Mouse (Mus musculus) brown adipose tissue, adult 24 weeks (tissue): ENCODE measurements around the gene Edn2. TPM values are rescaled to one million over a fixed set of nuclear protein-coding genes. Genes with fewer than 3 reads are reported as not detected.

ENCODE experiments used
- H3K27ac ChIP-seq: fragments of 200-500 bp; replicated peaks from 2 replicates; pipeline ENCODE4 v1.5.1; 2012; ENCODE audit warnings: low read depth, mild to moderate bottlenecking, low read length
- H3K4me1 ChIP-seq: fragments of 200-500 bp; 2 replicates; pipeline ENCODE4 v1.6.1; 2012; ENCODE audit warnings: low read length, mixed read lengths; ENCODE audit not compliant: control insufficient read depth, insufficient read depth, insufficient read length
- H3K4me3 ChIP-seq: fragments of 200-500 bp; 2 replicates; pipeline ENCODE4 v1.5.1; 2012; ENCODE audit warnings: low read depth, mild to moderate bottlenecking, low read length, moderate library complexity; ENCODE audit not compliant: insufficient read depth
- polyA plus RNA-seq: library from polyadenylated mRNA; stranded (reverse); fragments of >200 nt; gene quantifications from 2 replicates; pipeline ENCODE4 v1.2.4, GENCODE M21; 2012; ENCODE audit not compliant: missing spikeins, insufficient read depth, insufficient read length

Edn2 gene
- polyA plus RNA-seq, 1 experiment, result not detected

DNA sequence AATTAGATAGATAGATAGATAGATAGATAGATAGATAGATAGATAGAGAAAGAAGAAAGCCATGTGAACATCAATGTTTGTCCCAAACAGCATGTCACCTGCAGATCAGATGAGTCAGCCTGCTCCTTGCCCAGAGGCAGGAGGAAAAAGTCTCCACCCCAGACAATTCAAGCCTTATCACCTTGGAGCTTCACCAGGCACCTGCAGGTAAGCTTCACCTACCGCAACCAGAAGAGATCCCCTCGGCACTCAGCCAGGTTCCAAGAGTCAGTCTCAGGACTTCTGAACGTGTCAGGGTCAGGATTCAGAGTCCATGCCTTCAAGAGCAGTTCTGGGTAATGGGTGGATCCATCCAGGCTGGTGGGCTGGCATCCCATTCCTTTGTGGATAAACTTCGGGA lies 18.1 kb downstream of the Edn2 start:
- Histone ChIP-seq H3K27ac (no peak overlapping the region), H3K4me3 (no peak overlapping the region)

DNA sequence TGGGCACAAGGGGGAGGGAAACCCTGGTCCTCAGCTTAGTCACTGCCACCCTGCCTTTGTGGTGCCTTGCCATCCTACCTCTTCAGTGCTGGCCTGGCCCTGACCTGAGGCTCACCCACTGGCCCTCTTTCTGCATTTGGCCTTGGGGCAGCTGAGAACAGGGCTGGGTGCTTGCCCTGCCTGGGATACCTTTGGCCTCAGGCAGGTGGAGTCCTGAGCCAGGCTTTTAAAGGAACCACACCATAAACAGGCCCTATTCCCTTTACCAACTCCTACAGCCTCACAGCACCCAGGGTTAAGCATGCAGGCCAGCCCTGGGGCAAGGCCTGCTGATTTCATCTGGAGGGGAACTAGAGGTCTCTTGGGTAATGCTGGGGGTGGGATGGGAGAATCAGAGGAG lies 19.5 kb downstream of the Edn2 start:
- H3K4me1 ChIP-seq, result no peaks in the 10 kb centered on the region
- H3K27ac ChIP-seq, result no peak overlapping the region
- no peak overlapping the region for H3K4me3 ChIP-seq

More for the DNA sequence above, 18.1 kb downstream of the Edn2 start:
- no peaks in the 10 kb centered on the region for H3K4me1 ChIP-seq

DNA sequence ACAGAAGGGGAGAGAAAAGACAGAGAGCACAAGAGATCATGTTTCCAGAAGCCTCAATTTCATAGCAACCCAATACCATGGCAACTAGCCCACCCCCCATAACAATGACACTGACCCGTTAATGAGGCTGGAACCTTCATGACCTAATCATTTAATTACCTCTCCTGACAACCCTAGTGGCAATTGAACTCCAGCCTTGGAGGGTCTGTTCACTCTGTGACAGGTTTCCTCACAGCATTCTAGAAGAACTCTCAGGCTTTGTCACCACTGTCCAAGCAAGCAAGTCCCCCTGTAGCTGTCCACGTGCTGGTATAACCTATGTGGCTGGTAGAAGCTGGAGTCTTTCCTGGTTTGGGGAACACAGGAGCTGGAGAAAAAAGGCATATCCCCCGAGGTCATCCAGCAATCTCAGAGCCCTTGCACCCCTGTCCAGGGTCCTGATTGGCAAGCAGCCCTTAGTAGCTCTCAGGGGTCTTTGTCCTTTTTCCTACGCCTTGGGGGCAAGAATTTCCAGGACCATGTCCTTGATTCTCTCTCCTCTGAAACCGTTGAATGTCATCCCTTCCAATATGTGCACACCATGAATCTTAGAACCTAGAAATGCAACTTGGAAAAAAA lies 23.5 kb downstream of the Edn2 start:
- no peak overlapping the region for H3K4me3 ChIP-seq
- H3K4me1 ChIP-seq, result no peaks in the 10 kb centered on the region
- no peak overlapping the region for H3K27ac ChIP-seq

DNA sequence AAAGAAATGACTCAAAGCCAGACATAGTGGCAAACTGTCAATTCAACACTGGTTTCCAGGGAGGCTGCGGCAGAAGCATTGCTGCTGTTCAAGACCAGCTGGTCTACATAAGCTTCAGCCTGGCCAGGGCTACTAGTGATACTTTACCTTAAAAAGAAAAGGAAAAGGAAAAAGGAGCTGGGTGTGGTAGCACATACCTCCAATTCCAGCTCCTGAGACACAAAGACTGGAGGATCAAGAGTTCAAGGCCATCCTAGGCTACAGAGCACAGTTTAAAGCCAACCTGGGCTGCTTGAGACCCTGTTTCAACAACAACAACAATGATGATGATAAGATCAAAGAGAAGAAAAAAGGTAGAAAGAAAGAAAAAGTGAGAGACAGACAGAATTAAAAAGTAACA lies 25.4 kb downstream of the Edn2 start:
- H3K27ac ChIP-seq, result no peak overlapping the region
- no peak overlapping the region for H3K4me3 ChIP-seq
- no peaks in the 10 kb centered on the region for H3K4me1 ChIP-seq

DNA sequence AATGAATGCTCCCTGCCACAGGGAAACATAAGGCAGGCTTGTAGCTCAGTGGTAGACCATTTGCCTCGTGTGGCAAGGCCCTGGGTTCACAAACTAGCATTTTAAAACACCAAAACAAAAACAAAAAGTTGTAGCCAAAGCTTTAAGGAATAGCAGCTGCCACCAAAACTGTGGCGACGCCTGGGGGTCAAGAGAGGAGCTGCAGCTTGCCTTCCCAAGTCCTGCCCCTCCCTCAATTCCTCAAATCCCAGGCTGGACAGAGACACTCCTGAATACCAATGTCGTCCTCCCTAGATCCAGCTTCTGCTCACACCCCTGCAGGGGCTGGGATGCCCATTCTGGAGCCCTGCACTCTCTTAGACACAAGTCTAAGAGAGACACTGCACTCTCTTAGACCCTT lies 25.9 kb downstream of the Edn2 start:
- H3K27ac ChIP-seq, result no peak overlapping the region
- no peak overlapping the region for H3K4me3 ChIP-seq
- H3K4me1 ChIP-seq, result no peaks in the 10 kb centered on the region

DNA sequence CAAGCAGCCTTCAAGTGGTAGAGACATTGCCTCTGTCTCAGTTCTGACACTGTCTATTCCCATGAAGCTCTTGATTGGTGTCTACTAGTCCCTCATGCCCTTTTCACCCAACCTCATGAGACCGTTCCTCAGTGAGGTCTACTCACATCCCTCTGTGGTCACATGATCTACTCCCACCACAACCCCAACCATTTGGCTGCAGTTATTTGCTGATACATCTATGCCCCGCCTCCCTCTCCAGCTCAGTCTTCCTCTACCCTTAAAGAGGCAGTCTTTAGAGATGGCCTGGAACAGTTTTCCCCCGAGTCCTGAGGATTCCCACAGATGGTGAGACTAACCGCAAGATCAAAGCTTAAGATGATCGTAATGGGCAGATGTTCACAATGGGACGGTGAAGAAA lies 27.2 kb downstream of the Edn2 start:
- H3K4me3 ChIP-seq, result no peak overlapping the region
- no peak overlapping the region for H3K27ac ChIP-seq
- H3K4me1 ChIP-seq, result no peaks in the 10 kb centered on the region

DNA sequence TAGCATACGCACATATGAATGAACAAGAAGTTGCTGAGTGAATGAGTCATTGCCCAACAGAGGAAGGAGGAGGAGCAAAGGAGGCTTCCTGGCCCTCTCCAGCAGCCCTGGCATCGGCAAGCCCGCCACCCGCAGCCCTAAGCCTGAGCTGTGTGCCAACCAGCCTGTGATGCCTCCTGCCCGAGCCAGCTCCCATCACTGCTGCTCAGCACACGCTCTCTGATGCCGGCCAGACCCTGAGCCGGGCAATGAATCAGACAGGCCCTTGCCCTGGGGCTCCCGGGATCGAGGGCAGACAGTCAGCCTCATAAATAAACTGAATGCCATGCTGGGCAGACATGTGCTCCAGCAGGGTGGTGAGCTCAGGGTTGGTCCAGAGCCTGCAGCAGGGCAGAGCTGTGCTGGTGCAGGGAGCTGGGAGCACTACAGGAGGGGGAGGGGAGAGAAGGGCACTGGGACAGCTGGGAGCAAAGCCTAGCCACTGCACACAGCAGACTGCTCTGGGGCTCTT lies 27.7 kb downstream of the Edn2 start:
- Histone ChIP-seq H3K27ac (no peak overlapping the region), H3K4me1 (no peaks in the 10 kb centered on the region), H3K4me3 (no peak overlapping the region)

DNA sequence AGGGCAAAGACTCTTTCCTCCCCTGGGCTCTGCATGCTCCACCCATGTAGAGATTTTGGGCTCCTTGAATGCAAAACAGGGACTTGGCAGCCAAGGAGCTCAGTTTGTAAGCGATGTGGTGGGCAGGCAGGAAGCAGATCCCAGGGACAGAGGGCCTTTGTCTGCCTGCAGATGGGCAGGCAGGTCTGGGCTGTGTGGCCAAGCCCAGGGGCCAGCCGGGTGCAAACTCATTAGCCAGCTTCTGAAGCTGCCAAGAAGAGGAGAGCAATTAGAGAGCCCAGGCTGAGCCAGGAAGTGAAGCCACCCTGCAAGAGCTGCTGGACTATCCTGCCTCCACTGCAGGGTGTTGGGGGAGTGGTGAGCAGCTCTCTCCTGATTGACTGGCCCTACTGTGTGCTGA lies 28.9 kb downstream of the Edn2 start:
- H3K4me1 ChIP-seq, result 0 out of 2 replicates have a peak, but pooled peaks cover 4% of the 10 kb centered on the region
- no peak overlapping the region for H3K4me3 ChIP-seq
- no peak overlapping the region for H3K27ac ChIP-seq

DNA sequence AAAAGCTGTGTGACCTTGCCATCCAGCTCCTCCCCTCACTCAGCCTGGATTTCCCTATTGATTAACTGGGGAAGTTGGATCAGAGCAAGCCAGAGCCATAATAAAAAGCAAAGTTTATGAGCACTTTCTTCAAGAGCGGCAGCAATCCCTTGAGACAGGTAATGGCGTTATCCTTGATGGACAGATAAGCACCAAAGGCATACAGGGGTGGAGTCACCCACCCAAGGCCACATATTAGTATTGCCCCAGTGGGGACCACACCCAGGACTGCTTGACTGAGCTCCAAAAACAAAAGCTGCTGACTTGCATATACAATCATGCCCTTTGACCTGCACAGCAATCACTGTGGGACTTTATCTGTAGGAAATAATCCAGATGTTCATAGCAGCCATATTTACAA lies 31.0 kb downstream of the Edn2 start:
- no peak overlapping the region for H3K4me3 ChIP-seq
- H3K4me1 ChIP-seq, result 0 out of 2 replicates have a peak, but pooled peaks cover 4% of the 10 kb centered on the region
- no peak overlapping the region for H3K27ac ChIP-seq

DNA sequence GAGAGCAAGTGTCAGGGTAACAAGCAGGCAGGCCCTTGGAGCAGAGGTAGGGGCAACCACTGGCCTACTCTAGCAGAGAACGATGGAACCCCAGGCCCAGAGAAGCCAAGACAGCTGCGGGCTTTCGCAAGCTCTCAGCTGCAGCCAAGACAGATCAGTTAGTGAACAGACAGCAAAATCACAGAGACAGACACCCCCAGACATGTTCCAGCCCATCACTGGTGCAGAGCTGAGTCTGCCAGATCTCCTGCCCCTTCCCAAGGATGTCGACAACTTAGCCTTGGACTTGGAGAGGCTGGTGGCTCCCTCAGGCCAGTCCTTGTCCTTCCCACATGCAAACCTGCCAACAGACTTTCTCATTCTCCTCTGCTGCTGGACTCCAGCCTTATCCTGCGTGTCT lies 33.0 kb downstream of the Edn2 start:
- H3K27ac ChIP-seq, result no peak overlapping the region
- H3K4me1 ChIP-seq, result 0 out of 2 replicates have a peak, but pooled peaks cover 4% of the 10 kb centered on the region
- no peak overlapping the region for H3K4me3 ChIP-seq

DNA sequence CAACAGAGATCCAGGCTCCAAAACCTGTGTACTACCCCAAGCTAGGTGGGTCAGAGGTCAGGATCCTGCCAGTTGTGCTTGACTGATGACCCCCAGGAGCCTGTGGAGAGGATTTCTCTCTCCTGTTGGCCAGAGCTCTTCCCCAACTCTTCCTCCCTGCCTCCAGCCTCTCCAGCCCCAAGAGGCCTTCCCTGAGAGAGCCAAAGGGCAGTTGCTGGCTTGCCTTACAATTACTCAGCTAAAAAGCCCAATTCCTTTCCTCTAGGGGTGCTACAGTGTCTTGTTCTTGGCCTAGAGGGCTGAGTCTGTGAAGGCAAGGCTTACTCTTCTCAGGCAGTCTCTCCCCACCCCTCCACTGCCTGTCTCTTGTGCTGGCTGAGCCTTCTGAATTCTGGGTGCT lies 34.0 kb downstream of the Edn2 start:
- Histone ChIP-seq H3K27ac (no peak overlapping the region), H3K4me3 (no peak overlapping the region), H3K4me1 (0 out of 2 replicates have a peak, but pooled peaks cover 4% of the 10 kb centered on the region)

DNA sequence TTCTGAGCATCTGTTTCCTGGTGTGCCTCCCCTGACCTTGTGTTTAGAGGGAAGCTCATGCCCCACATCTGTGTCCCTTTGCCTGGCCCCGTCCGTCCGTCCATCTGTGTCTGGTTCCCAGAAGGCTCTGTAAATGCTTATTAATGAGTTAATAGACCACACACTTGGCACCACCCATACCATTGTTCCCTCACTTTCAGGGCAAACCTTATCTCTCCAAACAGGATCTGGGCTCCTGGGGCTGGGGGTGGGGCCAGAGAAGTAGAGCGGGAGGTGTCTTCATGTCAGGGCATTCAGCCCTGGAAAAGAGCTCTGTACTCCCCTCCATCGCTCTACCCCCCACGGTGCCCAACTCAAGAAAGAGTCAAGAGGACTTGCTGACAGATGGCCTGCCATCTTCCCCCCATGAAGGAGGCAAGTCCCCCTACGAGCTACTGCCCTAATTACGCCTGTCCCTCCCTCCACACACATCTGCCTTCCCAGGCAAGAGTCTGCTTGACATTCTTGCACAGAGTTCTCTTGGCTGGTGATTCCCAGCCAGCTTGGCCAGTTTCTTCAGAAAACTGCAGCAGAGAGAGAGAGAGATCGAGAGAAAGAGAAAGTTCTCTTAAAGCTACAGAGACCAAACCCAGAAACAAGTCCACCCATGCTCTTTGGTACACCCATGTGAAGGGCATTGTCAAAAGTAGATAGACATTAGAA lies 38.3 kb downstream of the Edn2 start:
- Histone ChIP-seq H3K27ac (no peak overlapping the region), H3K4me3 (no peak overlapping the region), H3K4me1 (0 out of 2 replicates have a peak, but pooled peaks cover 3% of the 10 kb centered on the region)

DNA sequence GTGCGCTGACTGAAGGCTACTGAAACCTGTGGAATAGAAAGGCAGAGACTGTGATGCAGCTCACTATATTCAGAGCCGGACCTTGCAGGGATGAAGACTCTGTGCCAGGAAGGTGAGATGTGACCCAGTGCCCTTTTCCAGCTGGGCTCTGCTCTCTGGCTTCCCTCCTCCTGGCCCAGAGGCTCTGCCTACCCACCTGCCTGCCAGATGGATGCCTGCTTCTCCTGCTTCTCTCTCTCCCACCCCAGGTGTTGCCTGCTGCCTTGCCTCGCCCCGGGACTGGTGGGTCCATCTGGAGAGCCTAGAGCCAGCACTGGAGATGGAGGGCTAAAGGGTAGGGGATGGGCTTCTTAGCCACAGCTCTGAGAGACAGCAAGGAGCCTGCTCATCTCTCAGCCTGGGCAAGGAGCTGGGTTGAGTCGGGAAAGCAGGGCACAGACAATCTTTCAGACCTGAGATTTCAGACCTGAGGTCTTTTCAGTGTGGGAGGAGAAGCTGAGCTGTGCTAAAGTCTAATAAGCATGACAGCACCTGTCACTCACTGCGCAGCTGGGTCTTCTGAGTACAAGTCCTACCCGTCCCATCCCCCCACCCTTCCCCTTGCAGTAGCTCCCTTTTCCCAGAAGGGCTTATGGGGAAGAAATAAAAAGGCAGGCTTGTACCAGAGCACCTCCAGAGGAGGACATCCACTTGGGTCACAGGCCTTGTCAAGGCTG lies 39.7 kb downstream of the Edn2 start:
- no peak overlapping the region for H3K4me3 ChIP-seq
- H3K4me1 ChIP-seq, result no peaks in the 10 kb centered on the region
- no peak overlapping the region for H3K27ac ChIP-seq

DNA sequence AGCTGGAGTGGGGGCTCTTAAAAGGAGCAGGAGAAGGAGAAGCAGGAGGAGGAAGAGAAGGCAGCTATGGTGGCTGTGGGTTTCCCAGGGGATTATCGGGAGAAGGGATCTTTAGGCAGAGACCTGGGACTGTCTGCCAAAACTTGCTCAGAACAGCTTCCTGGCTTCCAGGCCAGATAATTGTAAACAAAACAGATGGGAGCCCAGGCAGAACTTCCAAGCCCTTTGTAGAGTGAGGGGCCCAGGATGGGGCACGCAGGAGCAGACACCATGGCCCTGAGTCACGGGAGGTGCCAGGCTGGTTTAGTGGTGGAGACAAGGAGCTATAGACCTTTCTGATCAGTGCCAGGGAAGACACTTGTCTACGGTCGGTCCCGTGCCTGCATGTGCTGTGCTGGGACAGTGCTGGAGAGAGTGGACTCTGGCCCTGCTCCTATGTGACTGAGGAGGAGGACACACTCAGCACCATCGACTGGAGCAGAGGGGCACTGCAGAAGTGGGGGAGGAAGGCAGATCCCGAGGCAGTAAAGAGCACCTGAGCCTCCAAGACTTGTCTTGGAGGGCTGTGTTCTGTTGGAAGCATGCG lies 43.4 kb downstream of the Edn2 start:
- Histone ChIP-seq H3K27ac (no peak overlapping the region), H3K4me3 (no peak overlapping the region), H3K4me1 (no peaks in the 10 kb centered on the region)

DNA sequence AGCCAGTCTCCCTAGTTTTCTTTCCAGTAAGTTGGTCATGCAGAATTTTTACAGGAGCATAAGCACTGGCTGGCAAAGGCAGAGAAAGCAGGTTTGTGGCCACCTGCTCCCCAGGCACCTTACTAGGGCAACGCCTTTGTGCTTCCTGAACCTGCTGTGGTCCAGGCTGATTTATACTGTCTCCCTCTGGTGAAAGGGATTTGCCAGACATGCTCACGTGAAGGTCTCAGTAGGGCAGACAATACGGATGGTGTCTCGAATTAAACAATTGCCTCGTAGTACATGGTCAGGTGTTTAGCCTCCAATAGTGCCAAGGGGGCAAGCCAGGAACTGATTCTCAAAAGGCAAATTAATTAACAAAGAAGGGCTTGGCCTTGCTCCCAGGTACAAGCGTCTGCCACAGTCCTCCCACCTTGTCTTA lies 45.5 kb downstream of the Edn2 start:
- Histone ChIP-seq H3K4me3 (no peak overlapping the region), H3K4me1 (no peaks in the 10 kb centered on the region), H3K27ac (no peak overlapping the region)
